Mouse (Mus musculus) embryonic stem cell, embryonic (primary cell): ENCODE measurements around the gene Csf2rb.

ENCODE experiments used
- CTCF ChIA-PET, 4 experiments: fragments of 300-600 bp in 2 of 4; fragments of 350-600 bp in 2 of 4; sonication (Branson Sonifier 250); formaldehyde crosslinking; loops; one replicate each; lab custom pipeline; 2022; ENCODE audit warnings: inconsistent platforms in 2 of 4; lab: Charles Lee
- POLR2A ChIA-PET, 4 experiments: fragments of 300-600 bp in 2 of 4; fragments of 350-600 bp in 2 of 4; sonication (Branson Sonifier 250); formaldehyde crosslinking; loops; one replicate each; lab custom pipeline; 2022; ENCODE audit warnings: antibody characterized with exemption in 4 of 4, inconsistent platforms in 1 of 4; lab: Charles Lee

The Csf2rb gene

DNA sequence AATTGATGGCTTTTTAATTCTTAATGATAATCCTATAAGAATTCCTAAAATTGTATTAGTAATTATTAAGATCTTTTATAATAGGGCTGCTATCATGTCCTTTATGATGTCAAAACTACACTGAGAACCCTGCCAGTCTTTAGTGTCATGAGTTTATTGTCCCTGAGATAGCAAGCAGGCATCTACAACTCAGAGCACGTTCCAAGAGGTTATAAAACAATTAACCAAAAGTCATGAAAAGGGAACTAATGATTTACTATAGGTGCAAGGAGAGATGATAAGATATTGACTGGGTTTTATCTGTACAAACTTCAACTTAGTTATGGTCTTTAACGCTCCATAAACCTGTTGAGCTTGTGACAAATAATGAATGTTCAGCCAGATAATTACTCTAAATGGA, 40.4 kb downstream of the Csf2rb start:
- POLR2A ChIA-PET: interaction anchor here in 1 of 4 experiments (0.8 kb wide), 1 partner anchor 40 kb away, joined by 4 read pairs; the partner anchor contains the start of genes Mpst and Tst
- CTCF ChIA-PET: interaction anchor here in 3 of 4 experiments (0.6 to 1.3 kb wide), 4 partner anchors 59 to 817 kb away, joined by 3 to 5 read pairs (median 4); no protein-coding TSS in a partner anchor

DNA sequence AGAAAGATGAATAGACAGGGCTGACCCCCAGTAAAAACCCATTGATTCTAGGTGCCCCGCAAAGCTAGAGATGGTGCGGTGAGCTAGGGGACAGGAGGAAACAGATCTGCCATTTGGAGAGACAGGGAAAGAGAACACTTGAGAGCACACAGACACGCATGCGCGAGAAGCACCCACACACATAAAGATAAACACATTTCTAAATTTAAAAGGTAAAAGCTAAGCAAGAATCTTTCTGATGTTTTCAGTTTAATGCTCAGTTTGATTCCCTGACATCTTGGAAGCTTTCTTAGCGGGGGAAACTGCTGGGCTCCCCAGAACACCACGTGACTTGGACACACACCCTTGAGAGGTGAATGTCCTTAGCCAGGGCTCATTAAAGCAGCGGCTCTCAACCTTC, 41.3 kb downstream of the Csf2rb start:
- CTCF ChIA-PET: interaction anchor here in 2 of 4 experiments (1.0 to 1.3 kb wide), 2 partner anchors 58 to 127 kb away, joined by 3 to 5 read pairs; no protein-coding TSS in a partner anchor
- POLR2A ChIA-PET: no interaction called here

DNA sequence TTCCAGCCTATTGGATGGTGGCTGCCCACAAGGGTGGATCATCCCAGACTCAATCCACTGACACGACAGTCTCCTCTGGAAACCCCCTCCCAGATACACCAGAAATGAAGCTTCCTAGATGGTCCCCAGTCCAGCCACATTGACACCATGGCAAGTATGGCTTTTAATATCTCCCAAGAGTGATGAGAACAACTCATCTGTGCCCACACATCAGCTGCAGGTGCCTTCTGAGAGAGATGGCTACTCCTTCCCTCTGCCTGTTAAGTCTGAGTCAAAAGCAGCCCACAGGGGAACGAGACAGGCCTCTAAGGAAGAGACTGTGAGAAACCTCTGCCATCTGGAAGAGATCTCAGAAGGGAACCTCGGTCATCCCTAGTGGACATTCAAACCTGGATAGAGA, 42.3 kb downstream of the Csf2rb start:
- ChIA-PET CTCF (interaction anchor here in 3 of 4 experiments (0.8 to 1.7 kb wide), 4 partner anchors 56 to 386 kb away, joined by 3 to 6 read pairs (median 4); no protein-coding TSS in a partner anchor), POLR2A (no interaction called here)

- ChIA-PET POLR2A (interaction anchor here in 2 of 4 experiments (0.6 to 1.0 kb wide), 2 partner anchors 8 to 38 kb away, joined by 3 to 5 read pairs; partner anchors contain the start of gene Mpst (in 1 of the 2)), CTCF (interaction anchor here (0.6 to 2.2 kb wide), 26 partner anchors 9 to 398 kb away, joined by 3 to 12 read pairs (median 3); partner anchors contain the start of genes Csf2rb (in 1 of the 4), Eif3d (in 1 of the 4), Mpst (in 1 of the 4) and Tst (in 1 of the 4))
These were observed 43.4 kb downstream of the Csf2rb start for GRCm38 (mm10) chr15:78368926-78369346.

GRCm38 (mm10) chr15:78369641-78370040, 44.1 kb downstream of the Csf2rb start:
- POLR2A ChIA-PET: interaction anchor here in 1 of 4 experiments (0.6 to 1.2 kb wide), 2 partner anchors 37 to 453 kb away, joined by 4 to 5 read pairs; partner anchors contain the start of gene Mpst

DNA sequence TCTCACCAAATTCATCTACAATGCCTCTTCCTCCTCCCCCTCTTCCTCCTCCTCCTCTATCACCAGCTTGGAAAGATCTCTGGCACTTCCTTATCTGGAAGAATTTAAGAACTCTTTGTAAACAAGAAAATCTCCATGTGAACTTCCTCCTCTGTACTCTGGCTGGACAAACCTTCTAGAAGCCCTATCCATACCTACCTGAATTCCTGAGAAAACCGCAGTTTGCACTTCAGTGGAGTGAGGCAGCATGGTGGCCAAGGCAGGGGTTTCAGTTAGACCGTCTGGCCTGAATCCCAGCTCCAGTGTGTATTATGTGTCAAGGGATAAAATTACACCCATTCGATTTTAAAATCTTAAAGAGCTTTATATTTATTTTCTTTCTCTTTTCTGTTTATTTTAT, 47.2 kb downstream of the Csf2rb start:
- CTCF ChIA-PET: no interaction called here

More at GRCm38 (mm10) chr15:78369641-78370040, 44.1 kb downstream of the Csf2rb start:
- CTCF ChIA-PET: interaction anchor here in 3 of 4 experiments (0.9 to 2.2 kb wide), 6 partner anchors 8 to 130 kb away, joined by 3 to 12 read pairs (median 4); no protein-coding TSS in a partner anchor

DNA sequence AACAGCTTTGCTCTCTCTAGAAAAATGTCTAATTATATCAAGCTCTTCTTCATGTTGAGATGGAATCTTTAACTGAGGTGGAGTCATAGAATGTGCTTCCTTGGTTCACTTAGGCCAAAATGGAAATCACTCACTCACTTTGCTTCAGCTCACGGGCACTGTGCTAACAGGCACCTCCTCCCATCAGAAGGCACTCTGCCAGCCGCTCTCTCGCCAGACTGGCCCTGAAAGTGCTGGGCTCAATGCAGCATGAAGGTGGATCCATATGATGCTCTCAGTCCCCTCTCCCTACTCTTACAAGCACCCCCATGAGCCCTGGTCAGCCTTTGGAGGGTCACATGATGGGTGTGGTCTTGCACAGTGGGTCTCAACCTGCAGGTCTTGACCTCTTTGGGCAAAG, 48.7 kb downstream of the Csf2rb start:
- ChIA-PET CTCF (interaction anchor here in 2 of 4 experiments (0.6 to 1.0 kb wide), 2 partner anchors 12 to 135 kb away, joined by 3 to 4 read pairs; no protein-coding TSS in a partner anchor), POLR2A (no interaction called here)

More for the DNA sequence above, 47.2 kb downstream of the Csf2rb start:
- POLR2A ChIA-PET: no interaction called here

- ChIA-PET CTCF (interaction anchor here (0.5 to 2.5 kb wide), 9 partner anchors 9 to 658 kb away, joined by 3 to 12 read pairs (median 4); no protein-coding TSS in a partner anchor), POLR2A (interaction anchor here in 3 of 4 experiments (0.6 to 1.9 kb wide), 5 partner anchors 26 to 32 kb away, joined by 3 to 11 read pairs (median 4); partner anchors contain the start of genes Mpst (in 3 of the 3) and Tst (in 2 of the 3))
These were observed 52.3 kb downstream of the Csf2rb start for GRCm38 (mm10) chr15:78377859-78378258.

- ChIA-PET POLR2A (interaction anchor here in 3 of 4 experiments (0.6 to 1.9 kb wide), 6 partner anchors 26 to 420 kb away, joined by 3 to 11 read pairs (median 4); partner anchors contain the start of genes Mpst (in 3 of the 3) and Tst (in 2 of the 3)), CTCF (interaction anchor here (0.7 to 2.5 kb wide), 8 partner anchors 9 to 200 kb away, joined by 3 to 12 read pairs (median 4); no protein-coding TSS in a partner anchor)
These were observed 53.0 kb downstream of the Csf2rb start for GRCm38 (mm10) chr15:78378556-78378955.

- ChIA-PET POLR2A (no interaction called here), CTCF (interaction anchor here in 3 of 4 experiments (0.7 to 1.6 kb wide), 3 partner anchors 11 to 42 kb away, joined by 3 read pairs; no protein-coding TSS in a partner anchor)
These were observed 54.7 kb downstream of the Csf2rb start for GRCm38 (mm10) chr15:78380208-78380607.

DNA sequence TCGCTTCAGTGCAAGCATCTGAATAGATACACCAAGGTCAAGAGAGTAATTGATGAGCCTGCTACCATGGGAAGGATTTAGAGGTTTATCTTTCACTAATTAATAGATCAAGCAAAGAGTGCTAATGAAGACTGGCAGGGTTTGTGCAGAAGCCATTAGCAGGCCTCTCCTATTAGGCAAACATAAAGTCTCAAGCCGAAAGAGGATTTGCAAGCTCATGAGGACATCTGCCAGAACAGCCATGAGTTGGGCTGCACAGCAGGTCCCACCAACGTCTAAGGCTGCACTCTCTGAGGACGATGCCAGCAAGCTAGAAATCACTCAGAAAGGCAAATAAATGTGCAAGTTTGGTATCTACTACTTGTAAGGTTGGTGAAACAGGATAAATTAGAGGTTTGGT, 55.2 kb downstream of the Csf2rb start:
- CTCF ChIA-PET: interaction anchor here in 2 of 4 experiments (0.8 to 1.6 kb wide), 3 partner anchors 42 to 110 kb away, joined by 3 read pairs; no protein-coding TSS in a partner anchor
- POLR2A ChIA-PET: no interaction called here

DNA sequence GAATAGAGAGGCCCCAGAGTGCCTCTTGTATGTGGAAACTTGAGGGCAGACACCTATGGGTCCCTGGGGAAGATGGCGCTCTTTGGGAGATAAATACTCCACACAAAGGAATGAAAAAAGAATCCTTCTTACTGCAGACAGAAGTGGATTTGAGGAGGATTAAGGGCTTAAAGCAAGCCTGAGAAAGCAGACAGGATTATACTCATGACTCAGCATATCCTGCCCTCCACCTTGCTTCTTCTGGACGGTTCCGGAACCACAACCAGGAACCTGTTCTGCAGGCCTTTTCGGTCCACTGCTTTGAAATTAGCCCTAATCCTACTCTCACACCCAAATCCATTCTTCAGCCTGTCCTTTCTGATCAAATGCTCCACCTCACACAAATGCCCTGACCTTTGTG, 56.6 kb downstream of the Csf2rb start:
- POLR2A ChIA-PET: interaction anchor here in 1 of 4 experiments (0.6 kb wide), 1 partner anchor 67 kb away, joined by 3 read pairs; no protein-coding TSS in a partner anchor
- CTCF ChIA-PET: interaction anchor here in 1 of 4 experiments (1.2 kb wide), 1 partner anchor 62 kb away, joined by 3 read pairs; no protein-coding TSS in a partner anchor

GRCm38 (mm10) chr15:78383450-78384219, 58.1 kb downstream of the Csf2rb start:
- POLR2A ChIA-PET: no interaction called here
- CTCF ChIA-PET: interaction anchor here in 1 of 4 experiments (0.6 kb wide), 1 partner anchor 23 kb away, joined by 4 read pairs; no protein-coding TSS in a partner anchor

DNA sequence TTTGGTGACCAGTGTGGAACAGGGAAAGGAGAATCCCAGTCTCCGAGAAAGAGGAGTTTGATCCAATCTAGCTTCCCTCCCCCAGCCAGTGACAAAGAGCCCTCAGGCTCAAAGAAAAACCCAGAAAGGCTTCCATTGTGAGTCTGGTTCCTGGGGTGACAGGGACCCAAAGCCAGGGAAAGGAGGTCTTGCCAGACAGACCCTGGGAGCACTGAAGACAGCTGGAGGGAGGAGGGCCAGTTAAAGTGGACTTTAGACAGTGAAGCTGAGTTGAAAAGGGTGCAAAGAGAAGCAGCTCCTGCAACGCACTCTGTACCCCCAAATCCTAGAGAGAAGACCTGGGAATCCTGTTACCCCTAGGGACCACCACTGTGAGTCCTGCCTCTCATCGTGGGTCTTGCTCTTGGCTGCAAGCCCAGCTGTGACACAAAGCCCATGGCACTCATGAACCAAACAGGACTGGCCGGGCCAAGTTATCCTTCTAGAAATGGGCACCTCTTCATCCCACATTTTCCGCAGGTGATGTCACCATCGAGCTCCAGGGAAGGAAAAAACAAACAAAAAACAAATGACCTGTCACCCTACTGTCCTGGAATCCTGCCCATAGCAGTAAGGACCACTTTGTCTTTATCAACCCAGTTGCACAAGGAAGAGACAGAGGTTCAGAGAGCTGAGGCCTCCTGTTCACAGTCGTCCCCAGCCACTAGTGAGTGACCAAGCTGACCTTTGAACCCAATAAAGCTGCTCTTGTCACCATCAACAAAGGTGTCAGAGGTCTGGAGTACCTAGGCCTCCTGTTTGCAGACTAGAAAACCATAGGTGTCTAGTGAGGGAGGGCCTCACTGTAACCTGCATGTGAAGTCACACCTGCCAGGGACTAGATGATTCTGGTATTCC, 58.9 kb downstream of the Csf2rb start:
- POLR2A ChIA-PET: no interaction called here

DNA sequence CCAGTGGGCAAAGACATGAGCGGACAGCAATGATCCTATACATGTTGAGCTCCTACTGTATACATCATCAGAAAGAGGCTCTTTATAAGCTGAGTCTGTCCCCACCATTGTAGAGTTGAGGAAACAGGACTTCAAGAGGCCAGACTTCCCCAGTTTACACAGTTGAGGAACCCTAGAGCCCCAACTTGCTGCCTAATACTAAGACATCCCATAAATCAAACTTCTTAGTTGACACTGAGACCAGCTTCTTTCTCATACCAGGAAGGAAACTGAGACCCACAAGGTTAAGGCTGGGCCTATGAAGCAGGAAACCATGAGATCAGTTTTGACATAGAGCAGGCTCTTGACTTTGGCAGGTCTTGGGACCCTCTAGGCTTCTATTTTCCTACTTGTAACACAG, 60.0 kb downstream of the Csf2rb start:
- ChIA-PET CTCF (no interaction called here), POLR2A (no interaction called here)

More for the DNA sequence above, 58.9 kb downstream of the Csf2rb start:
- CTCF ChIA-PET: no interaction called here

DNA sequence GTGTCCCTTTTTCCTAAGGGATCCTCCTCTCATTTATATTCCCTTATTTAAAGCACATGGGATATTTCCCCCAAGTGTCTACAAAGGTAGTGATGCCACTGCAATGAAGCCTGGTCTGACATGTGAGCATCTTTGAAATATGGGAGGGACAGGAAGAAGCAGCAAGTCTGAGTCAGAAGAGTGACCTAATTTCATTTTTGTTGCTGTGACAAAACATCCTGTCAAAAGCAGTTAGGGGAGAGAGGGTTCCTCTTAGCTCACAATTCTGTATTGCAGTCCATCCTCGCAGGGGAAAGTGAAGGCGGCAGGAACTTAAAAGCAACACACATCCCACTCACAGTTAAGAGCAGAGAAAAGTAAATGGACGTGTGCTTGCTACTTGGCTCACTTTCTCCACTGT, 65.3 kb downstream of the Csf2rb start:
- ChIA-PET POLR2A (no interaction called here), CTCF (interaction anchor here in 1 of 4 experiments (1.0 kb wide), 1 partner anchor 32 kb away, joined by 3 read pairs; no protein-coding TSS in a partner anchor)

DNA sequence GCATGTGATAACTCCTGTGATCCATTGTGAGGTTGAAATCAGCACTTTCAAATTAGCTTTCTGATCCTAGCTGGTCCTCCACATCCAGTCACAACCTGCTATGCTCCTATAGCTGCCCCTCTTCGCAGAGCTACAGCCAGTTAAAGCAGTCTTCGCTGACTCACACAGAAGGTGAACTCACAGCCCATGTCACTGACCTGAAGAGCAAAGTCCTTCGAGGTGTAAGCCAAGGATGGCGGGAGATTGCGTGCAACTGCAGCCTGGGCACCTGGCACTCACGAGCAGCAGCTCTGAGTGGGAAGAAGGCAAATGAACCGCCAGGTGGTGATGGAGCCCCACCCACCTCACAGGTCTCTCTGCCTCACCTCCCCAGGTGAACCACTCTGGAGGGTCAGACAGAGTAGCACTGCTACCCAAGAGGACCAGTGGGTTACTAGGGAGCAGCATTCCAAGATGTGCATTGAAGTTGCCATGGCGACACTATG, 70.0 kb downstream of the Csf2rb start, which contains the start of gene Tex33:
TSS of gene Tex33 (minus strand) at position 435 of the 485 bp plus-strand sequence.
- CTCF ChIA-PET: interaction anchor here in 1 of 4 experiments (0.9 to 1.2 kb wide), 2 partner anchors 29 to 41 kb away, joined by 3 to 5 read pairs; no protein-coding TSS in a partner anchor
- POLR2A ChIA-PET: interaction anchor here in 2 of 4 experiments (1.6 to 3.3 kb wide), 2 partner anchors 11 kb away, joined by 4 to 17 read pairs; partner anchors contain the start of genes Mpst (in 2 of the 2) and Tst (in 1 of the 2)
